Mouse (Mus musculus) limb, embryonic 12.5 days (tissue): ENCODE data around the gene Celsr1. TPM values are rescaled to one million over a fixed set of nuclear protein-coding genes. Genes with fewer than 3 reads are reported as not detected.
A peak's percentile ranks its signal among the peaks of the same experiment; 100 is the strongest.
"Not testable (repeated sequence)": the region's sequence is repeated elsewhere in the genome, so short reads cannot be mapped to it uniquely, and the experiment has no call there.

Experiments used
- ATAC-seq: fragments of 200-750 bp; cut with Nextera tagmentation; 2 replicates; pipeline ENCODE4 v1.8.0; 2017; ENCODE audit warnings: low read depth, moderate TSS enrichment; ENCODE audit not compliant: insufficient number of reproducible peaks, insufficient read depth, low FRiP score, low TSS enrichment
- H3K27ac ChIP-seq: fragments of 300-500 bp; sonication (generic); 2 replicates; pipeline ENCODE4 v1.5.1; 2016; ENCODE audit warnings: mild to moderate bottlenecking, moderate library complexity
- H3K27me3 ChIP-seq: fragments of 300-500 bp; sonication (generic); 2 replicates; pipeline ENCODE4 v1.6.1; 2016; ENCODE audit warnings: mild to moderate bottlenecking, moderate library complexity
- H3K36me3 ChIP-seq: fragments of 300-500 bp; sonication (generic); 2 replicates; pipeline ENCODE4 v1.6.1; 2016; ENCODE audit warnings: mild to moderate bottlenecking, moderate library complexity
- H3K4me1 ChIP-seq: fragments of 300-500 bp; sonication (generic); replicated peaks from 2 replicates; pipeline ENCODE4 v1.6.1; 2016
- H3K4me2 ChIP-seq: fragments of 300-500 bp; sonication (generic); 2 replicates; pipeline ENCODE4 v1.6.1; 2016; ENCODE audit warnings: mild to moderate bottlenecking, moderate library complexity
- H3K4me3 ChIP-seq: fragments of 300-500 bp; sonication (generic); replicated peaks from 2 replicates; pipeline ENCODE4 v1.5.1; 2016; ENCODE audit warnings: mild to moderate bottlenecking
- H3K9ac ChIP-seq: fragments of 300-500 bp; sonication (generic); replicated peaks from 2 replicates; pipeline ENCODE4 v1.6.1; 2016; ENCODE audit warnings: mild to moderate bottlenecking, moderate library complexity
- H3K9me3 ChIP-seq: fragments of 300-500 bp; sonication (generic); 2 replicates; pipeline ENCODE4 v1.6.1; 2016; ENCODE audit warnings: mild to moderate bottlenecking, moderate library complexity
- WGBS: fragments of 180-500 bp; shearing (Covaris S2); methylation state at CpG from one replicate; pipeline ENCODE4 v1.1.7; 2016; 5-methylcytosine and 5-hydroxymethylcytosine counted together
- polyA plus RNA-seq: library from polyadenylated mRNA; unstranded; fragments of >200 nt; fragmentation: Nextera tagmentation; extraction: Ambion mirVana; gene quantifications from 2 replicates; pipeline ENCODE4 v1.2.1, GENCODE M21; 2016

Gene Celsr1
- polyA plus RNA-seq, 1 experiment from 2014 or later: 1.9 TPM

DNA sequence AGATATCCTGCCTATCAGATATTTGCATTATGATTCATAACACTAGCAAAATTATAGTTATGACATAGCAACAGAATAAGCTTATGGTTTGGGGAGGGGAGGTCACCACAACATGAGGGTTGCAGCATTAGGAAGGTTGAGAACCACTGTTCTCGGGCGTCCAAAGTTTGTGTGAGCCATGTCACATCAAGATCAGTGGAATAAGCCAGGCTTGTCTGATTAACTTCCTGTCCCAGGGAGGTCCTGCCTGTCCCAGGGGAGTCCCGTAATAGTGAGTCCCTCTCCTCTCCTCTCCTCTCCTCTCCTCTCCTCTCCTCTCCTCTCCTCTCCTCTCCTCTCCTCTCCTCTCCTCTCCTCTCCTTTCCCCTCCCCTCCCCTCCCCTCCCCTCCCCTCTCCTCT, 21.3 kb upstream of the Celsr1 start:
- H3K4me2 ChIP-seq, H3K36me3 ChIP-seq, ATAC-seq, H3K27ac ChIP-seq, H3K9me3 ChIP-seq, H3K9ac ChIP-seq, H3K27me3 ChIP-seq, H3K4me3 ChIP-seq: not testable (repeated sequence)
- 74% methylated on average over 3 of the region's 3 CpGs for WGBS
- peaks cover 28% of the 10 kb centered on the region for H3K4me1 ChIP-seq

GRCm38 (mm10) chr15:86053890-86054536, 20.4 kb upstream of the Celsr1 start:
- H3K27me3 ChIP-seq: 0 out of 2 replicates have a peak, but pooled peaks cover 3% of the 10 kb centered on the region
- no peaks in the 10 kb centered on the region for H3K36me3 ChIP-seq
- no peak overlapping the region for H3K9ac ChIP-seq
- WGBS: 44% methylated on average over 2 of the region's 2 CpGs
- H3K9me3 ChIP-seq: no peaks in the 10 kb centered on the region
- ATAC-seq: 0 out of 2 replicates have a peak, but pooled peaks have one; percentile 12
- H3K4me2 ChIP-seq: no peak overlapping the region
- H3K4me1 ChIP-seq: peaks cover 22% of the 10 kb centered on the region
- H3K4me3 ChIP-seq: no peak overlapping the region
- no peak overlapping the region for H3K27ac ChIP-seq

DNA sequence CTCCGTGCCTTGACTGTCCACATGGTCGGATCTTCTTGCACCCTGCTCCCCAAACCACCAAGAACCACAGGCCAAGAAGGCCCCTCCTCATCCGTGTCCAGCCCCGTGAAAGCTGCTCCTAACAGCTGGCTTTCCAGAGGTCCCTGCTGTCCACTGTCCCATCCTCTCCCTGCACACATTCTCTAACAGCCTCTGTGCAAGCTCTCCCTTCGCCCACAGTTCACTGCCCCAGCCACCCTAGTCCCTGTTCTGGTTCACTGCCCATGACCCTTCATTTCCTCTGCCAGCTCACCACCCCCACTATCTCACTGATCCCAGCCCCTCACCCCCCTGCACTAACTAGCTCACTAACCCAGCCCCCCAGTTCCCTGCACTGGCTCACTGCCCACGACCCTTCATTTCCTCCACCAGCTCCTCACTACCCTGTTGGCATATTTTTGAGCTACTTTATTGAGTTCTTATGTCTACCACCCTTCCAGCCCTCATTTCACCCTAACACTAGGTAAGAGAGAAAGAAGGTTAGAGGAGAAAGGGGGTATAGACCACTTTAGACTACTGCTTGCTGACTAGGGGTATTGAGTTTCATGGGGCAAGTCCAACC, 18.4 kb upstream of the Celsr1 start:
- Histone ChIP-seq H3K4me3 (no peak overlapping the region), H3K27ac (no peak overlapping the region), H3K4me1 (peaks cover 9% of the 10 kb centered on the region), H3K9me3 (no peaks in the 10 kb centered on the region), H3K36me3 (no peaks in the 10 kb centered on the region), H3K9ac (no peak overlapping the region), H3K4me2 (no peak overlapping the region), H3K27me3 (0 out of 2 replicates have a peak, but pooled peaks cover 3% of the 10 kb centered on the region)
- no peak for ATAC-seq
- 70% methylated on average over 6 of the region's 6 CpGs for WGBS

DNA sequence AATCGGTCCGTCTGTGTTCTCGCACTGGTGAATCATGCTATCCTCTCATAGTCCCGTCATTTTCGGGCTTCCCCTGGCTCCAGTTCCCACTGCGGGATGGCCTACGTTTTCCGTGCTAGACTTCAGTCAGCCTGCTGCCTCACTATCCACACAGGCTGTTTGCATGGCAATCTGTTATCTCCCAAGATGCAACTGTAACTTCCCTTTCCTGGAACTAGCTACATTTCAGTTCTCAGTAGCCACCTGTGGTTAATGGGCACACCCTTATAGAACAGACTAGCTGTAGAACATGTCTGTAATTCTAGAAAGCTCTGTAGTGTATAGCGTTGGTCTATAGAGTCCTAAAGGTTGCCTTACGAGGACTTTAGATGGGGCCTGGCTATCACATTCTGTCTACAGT, 17.6 kb upstream of the Celsr1 start:
- Histone ChIP-seq H3K9me3 (no peaks in the 10 kb centered on the region), H3K36me3 (no peaks in the 10 kb centered on the region), H3K9ac (no peak overlapping the region), H3K4me3 (no peak overlapping the region), H3K27me3 (0 out of 2 replicates have a peak, but pooled peaks cover 3% of the 10 kb centered on the region), H3K4me1 (peaks cover 7% of the 10 kb centered on the region; the same call in 1 of the 2 replicates), H3K4me2 (no peak overlapping the region), H3K27ac (no peak overlapping the region)
- no peak for ATAC-seq
- 89% methylated on average over 10 of the region's 10 CpGs for WGBS

DNA sequence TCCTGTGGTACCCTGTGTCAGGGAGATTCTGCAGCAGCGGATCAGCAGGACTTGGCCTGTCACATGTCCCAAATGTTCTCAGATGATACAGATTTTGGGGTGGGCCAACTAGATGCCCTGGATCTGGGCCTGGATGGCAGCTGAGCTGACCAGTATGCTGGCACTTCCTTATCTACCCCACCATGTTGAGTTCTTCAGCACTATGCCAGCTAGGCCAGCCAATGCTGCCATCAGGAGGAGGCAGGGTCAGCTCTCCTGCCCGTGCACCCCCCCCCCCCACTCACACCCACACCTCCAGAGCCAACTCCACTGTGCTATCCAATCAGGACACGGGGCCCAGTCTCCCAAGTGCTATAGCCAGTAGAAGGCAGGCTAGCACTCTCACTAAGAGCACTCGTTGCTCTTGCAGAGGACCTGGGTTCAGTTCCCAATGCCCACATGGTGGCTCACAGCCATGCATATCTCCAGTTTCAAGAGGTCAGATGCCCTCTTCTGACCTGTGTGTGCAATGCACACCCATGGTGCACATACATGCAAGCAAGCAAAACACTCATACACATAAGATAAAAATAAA, 16.7 kb upstream of the Celsr1 start:
- 79% methylated on average over 4 of the region's 4 CpGs for WGBS
- H3K27ac ChIP-seq: no peak overlapping the region
- no peaks in the 10 kb centered on the region for H3K9me3 ChIP-seq

DNA sequence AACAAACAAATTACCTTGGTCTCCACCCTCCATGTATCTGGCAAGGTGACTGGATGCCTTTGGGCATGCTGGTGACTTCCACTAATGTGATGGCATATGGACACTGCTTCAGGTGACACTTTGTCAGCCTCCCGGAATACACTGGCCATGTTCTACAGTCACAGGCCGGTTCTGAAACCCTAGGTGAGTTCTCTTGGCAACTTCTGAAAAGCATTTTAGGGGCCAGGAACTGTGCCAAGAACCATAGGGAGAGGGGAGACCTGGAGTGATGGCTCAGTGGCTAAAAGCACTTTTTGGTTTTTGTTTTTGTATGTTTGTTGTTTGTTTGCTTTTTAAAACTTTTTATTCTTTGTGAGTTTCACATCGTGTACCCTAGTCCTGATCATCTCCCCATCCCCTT, 15.9 kb upstream of the Celsr1 start:
- Histone ChIP-seq H3K9me3 (no peaks in the 10 kb centered on the region), H3K4me2 (no peak overlapping the region), H3K9ac (no peak overlapping the region), H3K27ac (no peak overlapping the region), H3K4me1 (peaks cover 7% of the 10 kb centered on the region; the same call in 1 of the 2 replicates), H3K36me3 (no peaks in the 10 kb centered on the region), H3K4me3 (no peak overlapping the region), H3K27me3 (no peaks in the 10 kb centered on the region)
- WGBS: 86% methylated on average over 3 of the region's 3 CpGs
- ATAC-seq: no peak

More for the DNA sequence above, 16.7 kb upstream of the Celsr1 start:
- 0 out of 2 replicates have a peak, but pooled peaks cover under 1% of the 10 kb centered on the region for H3K27me3 ChIP-seq
- no peak overlapping the region for H3K4me3 ChIP-seq
- H3K4me1 ChIP-seq: peaks cover 7% of the 10 kb centered on the region; the same call in 1 of the 2 replicates
- ATAC-seq: no peak
- no peak overlapping the region for H3K9ac ChIP-seq
- no peaks in the 10 kb centered on the region for H3K36me3 ChIP-seq
- H3K4me2 ChIP-seq: no peak overlapping the region

GRCm38 (mm10) chr15:86042364-86042763, 8.8 kb upstream of the Celsr1 start:
- ATAC-seq: no peak
- Histone ChIP-seq H3K4me3 (no peak overlapping the region), H3K36me3 (no peaks in the 10 kb centered on the region), H3K9me3 (no peaks in the 10 kb centered on the region), H3K27ac (no peak overlapping the region), H3K9ac (no peak overlapping the region), H3K27me3 (peaks cover 38% of the 10 kb centered on the region), H3K4me1 (no peaks in the 10 kb centered on the region), H3K4me2 (no peak overlapping the region)
- 40% methylated on average over 4 of the region's 4 CpGs for WGBS

DNA sequence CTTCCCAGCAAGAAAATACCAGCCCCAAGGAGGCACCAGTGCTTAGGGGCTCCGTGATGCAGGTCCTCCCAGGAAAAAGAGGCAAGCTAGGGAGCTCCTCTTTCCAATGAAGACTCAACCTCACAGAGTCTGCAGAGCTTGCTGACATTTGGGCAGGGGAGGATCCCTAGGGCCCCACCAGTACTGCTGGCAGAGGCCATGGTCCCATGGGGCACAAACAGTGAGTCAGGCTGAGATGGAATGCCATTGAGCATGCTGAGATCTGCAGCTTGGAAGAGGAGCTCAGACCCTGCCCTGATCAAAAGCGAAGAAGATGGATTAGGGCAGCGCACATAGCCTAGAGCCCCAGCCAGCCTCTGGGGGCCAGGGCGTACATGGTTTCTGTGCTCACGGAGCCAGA, 7.8 kb upstream of the Celsr1 start:
- H3K36me3 ChIP-seq: no peaks in the 10 kb centered on the region
- H3K4me3 ChIP-seq: no peak overlapping the region
- peaks cover 38% of the 10 kb centered on the region for H3K27me3 ChIP-seq
- H3K9me3 ChIP-seq: no peaks in the 10 kb centered on the region
- ATAC-seq: no peak
- no peak overlapping the region for H3K4me2 ChIP-seq
- 83% methylated on average over 5 of the region's 5 CpGs for WGBS
- no peak overlapping the region for H3K9ac ChIP-seq
- H3K27ac ChIP-seq: no peak overlapping the region
- no peaks in the 10 kb centered on the region for H3K4me1 ChIP-seq

DNA sequence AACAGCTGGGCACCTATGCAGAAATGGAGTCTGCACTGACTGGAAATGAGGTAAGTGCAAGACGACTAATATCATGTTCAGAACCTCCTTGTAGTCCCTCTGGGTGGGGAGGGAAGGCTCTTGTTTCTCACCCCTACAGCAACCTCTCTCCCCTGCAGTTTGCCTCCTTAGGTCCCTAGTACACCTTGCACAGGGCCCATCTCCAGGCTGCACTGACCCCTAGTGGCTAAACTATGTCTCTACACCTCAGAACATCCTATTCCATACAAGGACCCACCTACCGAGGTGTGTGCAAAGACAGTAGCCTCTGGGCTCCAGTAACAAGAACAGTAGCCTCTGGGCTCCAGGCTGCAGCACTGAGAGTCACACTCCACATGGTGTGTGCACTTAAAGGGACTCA, 5.2 kb upstream of the Celsr1 start:
- Histone ChIP-seq H3K4me3 (no peak overlapping the region), H3K9me3 (no peaks in the 10 kb centered on the region), H3K27ac (no peak overlapping the region), H3K4me2 (no peak overlapping the region), H3K27me3 (peaks cover 57% of the 10 kb centered on the region), H3K4me1 (peaks cover 10% of the 10 kb centered on the region), H3K36me3 (no peaks in the 10 kb centered on the region), H3K9ac (no peak overlapping the region)
- WGBS: 0% methylated on average over 2 of the region's 2 CpGs
- ATAC-seq: peak; percentile 57

- ATAC-seq: no peak
- no peak overlapping the region for H3K27ac ChIP-seq
- peaks cover 67% of the 10 kb centered on the region for H3K27me3 ChIP-seq
- no peak overlapping the region for H3K4me2 ChIP-seq
- H3K9ac ChIP-seq: no peak overlapping the region
- peaks cover 9% of the 10 kb centered on the region for H3K9me3 ChIP-seq
- peaks cover 10% of the 10 kb centered on the region; the same call in 1 of the 2 replicates for H3K36me3 ChIP-seq
- no peak overlapping the region for H3K4me3 ChIP-seq
- peaks cover 24% of the 10 kb centered on the region for H3K4me1 ChIP-seq
- WGBS: 58% methylated on average over 3 of the region's 3 CpGs
These were observed 2.3 kb upstream of the Celsr1 start for GRCm38 (mm10) chr15:86035913-86036312.

- Histone ChIP-seq H3K9ac (0 out of 2 replicates have a peak overlapping the region, but pooled peaks have one; percentile 12), H3K4me3 (peak overlapping the region; percentile 63), H3K9me3 (peaks cover 15% of the 10 kb centered on the region), H3K36me3 (peaks cover 13% of the 10 kb centered on the region; the same call in 1 of the 2 replicates), H3K4me1 (peaks cover 24% of the 10 kb centered on the region), H3K4me2 (peak overlapping the region; percentile 91), H3K27ac (0 out of 2 replicates have a peak overlapping the region, but pooled peaks have one; percentile 56), H3K27me3 (peaks cover 64% of the 10 kb centered on the region)
- 5% methylated on average over 12 of the region's 12 CpGs for WGBS
- ATAC-seq: no peak
These were observed 1.3 kb upstream of the Celsr1 start for GRCm38 (mm10) chr15:86034781-86035360.
